Mouse (Mus musculus): ENCODE measurements around the gene Gata3. TPM values are rescaled to one million over a fixed set of nuclear protein-coding genes. Genes with fewer than 3 reads are reported as not detected.

The Gata3 gene
- total RNA-seq, 2 experiments from 2014 or later: 0.47 to 2.2 TPM

- DNase-seq: no peak
- intact Hi-C loops (cut with DNase I): loop anchor here (10.0 kb wide), 1 partner anchor 1212 kb away; no protein-coding TSS in a partner anchor
Observed at GRCm38 (mm10) chr2:9886921-9887610, 2.8 kb downstream of the Gata3 start.

- intact Hi-C loops (cut with DNase I): loop anchor here (10.0 kb wide), 1 partner anchor 1211 kb away; no protein-coding TSS in a partner anchor
- no peak for DNase-seq
Observed at GRCm38 (mm10) chr2:9886031-9886430, 3.8 kb downstream of the Gata3 start.

GRCm38 (mm10) chr2:9885217-9885770 is 4.5 kb downstream of the Gata3 start:
- intact Hi-C loops (cut with DNase I): loop anchor here (10.0 kb wide), 1 partner anchor 1210 kb away; no protein-coding TSS in a partner anchor
- DNase-seq: no peak

- DNase-seq: no peak
- intact Hi-C loops (cut with DNase I): loop anchor here (10.0 kb wide), 1 partner anchor 1210 kb away; no protein-coding TSS in a partner anchor
Observed at GRCm38 (mm10) chr2:9884533-9885216, 5.2 kb downstream of the Gata3 start.

- intact Hi-C loops (cut with DNase I): loop anchor here (10.0 kb wide), 1 partner anchor 1209 kb away; no protein-coding TSS in a partner anchor
- peak in 1 of 2 experiments; percentile 32 for DNase-seq
Observed at GRCm38 (mm10) chr2:9883803-9884532, 5.9 kb downstream of the Gata3 start.

- DNase-seq: peak in 1 of 2 experiments; percentile 45
- intact Hi-C loops (cut with DNase I): loop anchor here (10.0 kb wide), 1 partner anchor 1208 kb away; no protein-coding TSS in a partner anchor
Observed at GRCm38 (mm10) chr2:9882926-9883802, 6.7 kb downstream of the Gata3 start.

- peak; percentile 48 to 50 for DNase-seq
- intact Hi-C loops (cut with DNase I): loop anchor here (10.0 kb wide), 1 partner anchor 1208 kb away; no protein-coding TSS in a partner anchor
Observed at GRCm38 (mm10) chr2:9882371-9882925, 7.4 kb downstream of the Gata3 start.

- intact Hi-C loops (cut with DNase I): loop anchor here (10.0 kb wide), 1 partner anchor 1207 kb away; no protein-coding TSS in a partner anchor
- DNase-seq: no peak
Observed at GRCm38 (mm10) chr2:9881611-9882023, 8.2 kb downstream of the Gata3 start.

GRCm38 (mm10) chr2:9881051-9881591 is 8.7 kb downstream of the Gata3 start, which contains the start of gene 4930412O13Rik:
Gene 4930412O13Rik (plus strand): TSS chr2:9881252.
- intact Hi-C loops (cut with DNase I): loop anchor here (10.0 kb wide), 1 partner anchor 1206 kb away; no protein-coding TSS in a partner anchor
- no peak for DNase-seq

GRCm38 (mm10) chr2:9880271-9880670 is 9.6 kb downstream of the Gata3 start:
- intact Hi-C loops (cut with DNase I): loop anchor here (10.0 kb wide), 1 partner anchor 1205 kb away; no protein-coding TSS in a partner anchor

GRCm38 (mm10) chr2:9879493-9879892 is 10.3 kb downstream of the Gata3 start:
- peak; percentile 88 to 90 for DNase-seq
- intact Hi-C loops (cut with DNase I): loop anchor here (2.0 to 10.0 kb wide), 3 partner anchors 247 to 495 kb away; partner anchors contain the start of gene Sfmbt2

More at GRCm38 (mm10) chr2:9880271-9880670, 9.6 kb downstream of the Gata3 start:
- DNase-seq: no peak

GRCm38 (mm10) chr2:9879092-9879491 is 10.7 kb downstream of the Gata3 start:
- intact Hi-C loops (cut with DNase I): loop anchor here (2.0 to 10.0 kb wide), 3 partner anchors 246 to 496 kb away; partner anchors contain the start of gene Sfmbt2
- DNase-seq: no peak

GRCm38 (mm10) chr2:9878564-9879081 is 11.2 kb downstream of the Gata3 start:
- intact Hi-C loops (cut with DNase I): loop anchor here (2.0 to 10.0 kb wide), 3 partner anchors 246 to 496 kb away; partner anchors contain the start of gene Sfmbt2
- peak; percentile 51 to 54 for DNase-seq

GRCm38 (mm10) chr2:9877966-9878563 is 11.8 kb downstream of the Gata3 start:
- DNase-seq: no peak
- intact Hi-C loops (cut with DNase I): loop anchor here (2.0 to 10.0 kb wide), 3 partner anchors 245 to 497 kb away; partner anchors contain the start of gene Sfmbt2

- DNase-seq: peak; percentile 22 to 34
- intact Hi-C loops (cut with DNase I): loop anchor here (5.0 to 10.0 kb wide), 2 partner anchors 330 to 497 kb away; partner anchors contain the start of gene Sfmbt2
Observed at GRCm38 (mm10) chr2:9877326-9877690, 12.5 kb downstream of the Gata3 start.

GRCm38 (mm10) chr2:9876621-9877325 is 13.1 kb downstream of the Gata3 start:
- no peak for DNase-seq

More at GRCm38 (mm10) chr2:9876621-9877325, 13.1 kb downstream of the Gata3 start:
- intact Hi-C loops (cut with DNase I): loop anchor here (5.0 to 10.0 kb wide), 2 partner anchors 329 to 498 kb away; partner anchors contain the start of gene Sfmbt2
